Mouse (Mus musculus): ENCODE data around the gene Tmem267. TPM values are rescaled to one million over a fixed set of nuclear protein-coding genes. Genes with fewer than 3 reads are reported as not detected.

Gene Tmem267
- 2.5 and 2.8 TPM in 2 replicates for polyA plus RNA-seq (2014; fragmentation: Nextera tagmentation; extraction: Ambion mirVana)

GRCm38 (mm10) chr13:119487880-119488580 is at the start of gene Tmem267, which contains the start of gene 3110070M22Rik:
TSS of gene Tmem267 (plus strand) at chr13:119488039.
TSS of gene 3110070M22Rik (minus strand) at chr13:119488383.
- H3K27ac ChIP-seq (ENCODE audit: low read depth, low read length): peak within 1 kb of the TSS; percentile 42; the same call in 1 of the 2 replicates
- H3K4me1 ChIP-seq (replicated peaks; ENCODE audit: control insufficient read depth, insufficient read depth, low read length): no peaks in the 10 kb centered on the region; the same call in 1 of the 2 replicates
- H3K27me3 ChIP-seq (ENCODE audit: control insufficient read depth, insufficient read depth, low read length): no peaks in the 10 kb centered on the region
- 81% methylated on average over 87 of the region's 87 CpGs for WGBS
- H3K9ac ChIP-seq (ENCODE audit: low read length): peak within 1 kb of the TSS; percentile 2; the same call in 1 of the 2 replicates
- peak within 1 kb of the TSS; percentile 24; the same call in 1 of the 2 replicates for H3K4me2 ChIP-seq (ENCODE audit: low read depth, low read length, severe bottlenecking)
- no peak within 1 kb of the TSS for H3K4me3 ChIP-seq (ENCODE audit: low read depth, low read length)
- H3K9me3 ChIP-seq (ENCODE audit: control insufficient read depth, low read length): peaks cover 8% of the 10 kb centered on the region
- peak; percentile 90 for DNase-seq (ENCODE audit: low spot score)
- ATAC-seq (replicated peaks; ENCODE audit: low FRiP score): no peak
- peaks cover 2% of the 10 kb centered on the region; the same call in 1 of the 2 replicates for H3K36me3 ChIP-seq (ENCODE audit: control insufficient read depth, insufficient read depth, low read length)

- 100% methylated on average over 1 of the region's 1 CpGs for WGBS
- H3K36me3 ChIP-seq (ENCODE audit: control insufficient read depth, insufficient read depth, low read length): peaks cover 13% of the 10 kb centered on the region
- no peak for DNase-seq (ENCODE audit: low spot score)
Observed at GRCm38 (mm10) chr13:119442244-119442643, 45.6 kb upstream of the Tmem267 start.

GRCm38 (mm10) chr13:119453563-119453962 is 34.3 kb upstream of the Tmem267 start:
- Histone ChIP-seq H3K9ac (ENCODE audit: low read length) (no peak overlapping the region), H3K4me2 (ENCODE audit: low read depth, low read length, severe bottlenecking) (no peak overlapping the region), H3K9me3 (ENCODE audit: control insufficient read depth, low read length) (no peaks in the 10 kb centered on the region), H3K27ac (ENCODE audit: low read depth, low read length) (no peak overlapping the region), H3K27me3 (ENCODE audit: control insufficient read depth, insufficient read depth, low read length) (no peaks in the 10 kb centered on the region), H3K4me3 (ENCODE audit: low read depth, low read length) (no peak overlapping the region), H3K4me1 (replicated peaks; ENCODE audit: control insufficient read depth, insufficient read depth, low read length) (no peaks in the 10 kb centered on the region), H3K36me3 (ENCODE audit: control insufficient read depth, insufficient read depth, low read length) (peaks cover 11% of the 10 kb centered on the region)
- DNase-seq (ENCODE audit: low spot score) (no peak), ATAC-seq (replicated peaks; ENCODE audit: low FRiP score) (no peak)
- WGBS: 94% methylated on average over 4 of the region's 4 CpGs

More at GRCm38 (mm10) chr13:119442244-119442643, 45.6 kb upstream of the Tmem267 start:
- no peak overlapping the region for H3K4me3 ChIP-seq (ENCODE audit: low read depth, low read length)
- no peaks in the 10 kb centered on the region for H3K4me1 ChIP-seq (replicated peaks; ENCODE audit: control insufficient read depth, insufficient read depth, low read length)
- H3K9me3 ChIP-seq (ENCODE audit: control insufficient read depth, low read length): no peaks in the 10 kb centered on the region
- H3K9ac ChIP-seq (ENCODE audit: low read length): no peak overlapping the region
- H3K4me2 ChIP-seq (ENCODE audit: low read depth, low read length, severe bottlenecking): no peak overlapping the region
- H3K27me3 ChIP-seq (ENCODE audit: control insufficient read depth, insufficient read depth, low read length): no peaks in the 10 kb centered on the region
- no peak overlapping the region for H3K27ac ChIP-seq (ENCODE audit: low read depth, low read length)
- ATAC-seq (replicated peaks; ENCODE audit: low FRiP score): no peak

- no peak overlapping the region for H3K4me3 ChIP-seq (ENCODE audit: low read depth, low read length)
- H3K36me3 ChIP-seq (ENCODE audit: control insufficient read depth, insufficient read depth, low read length): peaks cover 8% of the 10 kb centered on the region; the same call in 1 of the 2 replicates
- H3K27me3 ChIP-seq (ENCODE audit: control insufficient read depth, insufficient read depth, low read length): no peaks in the 10 kb centered on the region
- no peak overlapping the region for H3K9ac ChIP-seq (ENCODE audit: low read length)
- no peak overlapping the region for H3K4me2 ChIP-seq (ENCODE audit: low read depth, low read length, severe bottlenecking)
- ATAC-seq (replicated peaks; ENCODE audit: low FRiP score) (no peak), DNase-seq (ENCODE audit: low spot score) (no peak)
- H3K4me1 ChIP-seq (replicated peaks; ENCODE audit: control insufficient read depth, insufficient read depth, low read length): no peaks in the 10 kb centered on the region
- no peak overlapping the region for H3K27ac ChIP-seq (ENCODE audit: low read depth, low read length)
- H3K9me3 ChIP-seq (ENCODE audit: control insufficient read depth, low read length): no peaks in the 10 kb centered on the region
Observed at GRCm38 (mm10) chr13:119455082-119455481, 32.8 kb upstream of the Tmem267 start.

GRCm38 (mm10) chr13:119456342-119456741 is 31.5 kb upstream of the Tmem267 start:
- DNase-seq (ENCODE audit: low spot score): no peak
- H3K4me2 ChIP-seq (ENCODE audit: low read depth, low read length, severe bottlenecking): no peak overlapping the region
- H3K27ac ChIP-seq (ENCODE audit: low read depth, low read length): no peak overlapping the region
- H3K36me3 ChIP-seq (ENCODE audit: control insufficient read depth, insufficient read depth, low read length): peaks cover 2% of the 10 kb centered on the region; the same call in 1 of the 2 replicates
- H3K27me3 ChIP-seq (ENCODE audit: control insufficient read depth, insufficient read depth, low read length): no peaks in the 10 kb centered on the region
- no peaks in the 10 kb centered on the region for H3K4me1 ChIP-seq (replicated peaks; ENCODE audit: control insufficient read depth, insufficient read depth, low read length)
- WGBS: 95% methylated on average over 7 of the region's 7 CpGs
- H3K9ac ChIP-seq (ENCODE audit: low read length): no peak overlapping the region
- ATAC-seq (replicated peaks; ENCODE audit: low FRiP score): no peak
- H3K9me3 ChIP-seq (ENCODE audit: control insufficient read depth, low read length): no peaks in the 10 kb centered on the region
- no peak overlapping the region for H3K4me3 ChIP-seq (ENCODE audit: low read depth, low read length)

- ATAC-seq (replicated peaks; ENCODE audit: low FRiP score) (peak; percentile 52), DNase-seq (ENCODE audit: low spot score) (no peak)
- H3K36me3 ChIP-seq (ENCODE audit: control insufficient read depth, insufficient read depth, low read length): no peaks in the 10 kb centered on the region; the same call in 1 of the 2 replicates
- H3K27me3 ChIP-seq (ENCODE audit: control insufficient read depth, insufficient read depth, low read length): no peaks in the 10 kb centered on the region
- H3K4me3 ChIP-seq (ENCODE audit: low read depth, low read length): peak overlapping the region; percentile 70
- H3K4me1 ChIP-seq (replicated peaks; ENCODE audit: control insufficient read depth, insufficient read depth, low read length): 0 out of 2 replicates have a peak, but pooled peaks cover 6% of the 10 kb centered on the region
- peak overlapping the region; percentile 51 for H3K4me2 ChIP-seq (ENCODE audit: low read depth, low read length, severe bottlenecking)
- H3K9me3 ChIP-seq (ENCODE audit: control insufficient read depth, low read length): no peaks in the 10 kb centered on the region
- H3K27ac ChIP-seq (ENCODE audit: low read depth, low read length): no peak overlapping the region
- H3K9ac ChIP-seq (ENCODE audit: low read length): peak overlapping the region; percentile 68
- 11% methylated on average over 10 of the region's 10 CpGs for WGBS
Observed at GRCm38 (mm10) chr13:119461900-119462595, 25.8 kb upstream of the Tmem267 start.

GRCm38 (mm10) chr13:119462596-119463560 is 25.0 kb upstream of the Tmem267 start, which contains the start of gene 4833420G17Rik:
TSS of gene 4833420G17Rik (plus strand) at chr13:119462768.
- WGBS: 9% methylated on average over 57 of the region's 57 CpGs
- Histone ChIP-seq H3K36me3 (ENCODE audit: control insufficient read depth, insufficient read depth, low read length) (no peaks in the 10 kb centered on the region; the same call in 1 of the 2 replicates), H3K4me1 (replicated peaks; ENCODE audit: control insufficient read depth, insufficient read depth, low read length) (0 out of 2 replicates have a peak, but pooled peaks cover 6% of the 10 kb centered on the region), H3K4me3 (ENCODE audit: low read depth, low read length) (peak within 1 kb of the TSS; percentile 70), H3K27me3 (ENCODE audit: control insufficient read depth, insufficient read depth, low read length) (no peaks in the 10 kb centered on the region), H3K4me2 (ENCODE audit: low read depth, low read length, severe bottlenecking) (peak within 1 kb of the TSS; percentile 70), H3K9ac (ENCODE audit: low read length) (peak within 1 kb of the TSS; percentile 68), H3K27ac (ENCODE audit: low read depth, low read length) (no peak within 1 kb of the TSS), H3K9me3 (ENCODE audit: control insufficient read depth, low read length) (no peaks in the 10 kb centered on the region)
- ATAC-seq (replicated peaks; ENCODE audit: low FRiP score) (peak; percentile 97), DNase-seq (ENCODE audit: low spot score) (peak; percentile 90)

- no peak for ATAC-seq (replicated peaks; ENCODE audit: low FRiP score)
- Histone ChIP-seq H3K4me2 (ENCODE audit: low read depth, low read length, severe bottlenecking) (no peak overlapping the region), H3K4me3 (ENCODE audit: low read depth, low read length) (no peak overlapping the region), H3K9me3 (ENCODE audit: control insufficient read depth, low read length) (no peaks in the 10 kb centered on the region), H3K4me1 (replicated peaks; ENCODE audit: control insufficient read depth, insufficient read depth, low read length) (no peaks in the 10 kb centered on the region), H3K9ac (ENCODE audit: low read length) (no peak overlapping the region), H3K27me3 (ENCODE audit: control insufficient read depth, insufficient read depth, low read length) (no peaks in the 10 kb centered on the region), H3K27ac (ENCODE audit: low read depth, low read length) (no peak overlapping the region), H3K36me3 (ENCODE audit: control insufficient read depth, insufficient read depth, low read length) (peaks cover 20% of the 10 kb centered on the region; the same call in 1 of the 2 replicates)
- no peak for DNase-seq (ENCODE audit: low spot score)
- 91% methylated on average over 9 of the region's 9 CpGs for WGBS
Observed at GRCm38 (mm10) chr13:119476631-119477030, 11.2 kb upstream of the Tmem267 start.
